Mouse (Mus musculus) neural tube, embryonic 15.5 days (tissue): ENCODE measurements around the gene Etv1. TPM values are rescaled to one million over a fixed set of nuclear protein-coding genes. Genes with fewer than 3 reads are reported as not detected.

Experiments
- ATAC-seq: fragments of 200-750 bp; cut with Nextera tagmentation; 2 replicates; pipeline ENCODE4 v1.8.0; 2017; ENCODE audit warnings: mild to moderate bottlenecking, moderate TSS enrichment, moderate library complexity; ENCODE audit not compliant: low FRiP score
- H3K27ac ChIP-seq: fragments of 300-500 bp; sonication (generic); replicated peaks from 2 replicates; pipeline ENCODE4 v1.5.1; 2015; ENCODE audit warnings: mild to moderate bottlenecking, inconsistent platforms
- H3K27me3 ChIP-seq: fragments of 300-500 bp; sonication (generic); replicated peaks from 2 replicates; pipeline ENCODE4 v1.6.1; 2015; ENCODE audit warnings: inconsistent platforms
- H3K36me3 ChIP-seq: fragments of 300-500 bp; sonication (generic); 2 replicates; pipeline ENCODE4 v1.6.1; 2015; ENCODE audit warnings: inconsistent platforms
- H3K4me1 ChIP-seq: fragments of 300-500 bp; sonication (generic); 2 replicates; pipeline ENCODE4 v1.6.1; 2015; ENCODE audit warnings: inconsistent platforms
- H3K4me2 ChIP-seq: fragments of 300-500 bp; sonication (generic); 2 replicates; pipeline ENCODE4 v1.6.1; 2015; ENCODE audit warnings: inconsistent platforms, mild to moderate bottlenecking, moderate library complexity
- H3K4me3 ChIP-seq: fragments of 300-500 bp; sonication (generic); replicated peaks from 2 replicates; pipeline ENCODE4 v1.5.1; 2015; ENCODE audit warnings: mild to moderate bottlenecking, inconsistent platforms
- H3K9ac ChIP-seq: fragments of 300-500 bp; sonication (generic); replicated peaks from 2 replicates; pipeline ENCODE4 v1.6.1; 2015; ENCODE audit warnings: mild to moderate bottlenecking, inconsistent platforms
- H3K9me3 ChIP-seq: fragments of 300-500 bp; sonication (generic); replicated peaks from 2 replicates; pipeline ENCODE4 v1.6.1; 2016; ENCODE audit warnings: inconsistent platforms
- WGBS: fragments of 180-500 bp; shearing (Covaris S2); methylation state at CpG from one replicate; pipeline ENCODE4 v1.1.7; 2015; ENCODE audit warnings: mixed read lengths; 5-methylcytosine and 5-hydroxymethylcytosine counted together
- polyA plus RNA-seq: library from polyadenylated mRNA; unstranded; fragments of >200 nt; fragmentation: Nextera tagmentation; extraction: Ambion mirVana; gene quantifications from 2 replicates; pipeline ENCODE4 v1.2.1, GENCODE M21; 2015

Etv1 gene
- polyA plus RNA-seq, 1 experiment from 2014 or later: 22.7 TPM

DNA sequence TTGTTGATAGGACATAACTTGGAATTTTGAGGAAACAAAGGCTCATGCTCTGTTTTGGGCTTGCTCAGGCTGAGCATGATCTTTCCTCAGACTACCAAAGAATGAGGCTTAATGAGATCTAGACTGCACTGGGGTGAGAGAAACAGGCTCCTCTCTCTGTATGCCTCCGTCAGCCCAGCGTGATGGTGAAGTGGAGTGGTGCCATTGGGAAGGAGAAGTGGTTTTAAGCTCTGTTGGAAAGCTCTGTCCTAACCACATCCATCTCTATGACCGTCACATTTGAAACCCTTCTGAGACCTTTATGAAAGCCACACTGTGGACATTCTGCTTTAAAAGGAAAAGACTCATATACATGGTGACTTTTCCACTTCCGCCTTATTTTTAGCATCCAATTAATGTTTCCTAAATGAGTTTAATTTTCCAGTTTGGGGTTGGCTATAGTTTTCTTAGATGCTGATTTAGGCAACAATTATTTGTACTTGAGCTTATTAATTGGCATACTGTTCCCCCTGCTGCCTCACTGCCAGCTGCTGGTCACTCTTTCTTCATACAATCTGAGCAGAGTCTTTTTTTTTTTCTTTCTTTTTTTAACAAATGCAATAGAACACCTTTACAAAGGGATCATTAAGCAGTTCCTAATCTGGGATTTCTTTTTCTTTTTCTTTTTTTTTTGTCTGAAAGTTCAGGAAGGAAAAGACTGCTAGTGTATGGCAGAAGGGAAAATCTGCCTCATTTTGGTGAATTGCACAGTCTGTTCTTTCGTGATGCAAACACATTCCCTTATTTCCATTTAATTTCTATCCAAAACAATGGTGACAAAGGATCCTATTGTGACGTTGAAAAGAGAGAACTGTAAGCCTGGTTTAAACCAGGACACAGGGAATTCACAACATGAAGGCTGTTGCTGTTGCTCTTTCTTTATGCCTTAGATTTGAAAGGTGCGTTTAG is 81.3 kb downstream of the Etv1 start:
- Histone ChIP-seq H3K4me3 (no peak overlapping the region), H3K4me2 (no peak overlapping the region), H3K9me3 (no peaks in the 10 kb centered on the region), H3K4me1 (no peaks in the 10 kb centered on the region), H3K27me3 (no peaks in the 10 kb centered on the region), H3K36me3 (no peaks in the 10 kb centered on the region), H3K9ac (no peak overlapping the region), H3K27ac (no peak overlapping the region)
- 64% methylated on average over 7 of the region's 7 CpGs for WGBS
- ATAC-seq: no peak

- Histone ChIP-seq H3K27ac (no peak overlapping the region), H3K4me2 (no peak overlapping the region), H3K9me3 (no peaks in the 10 kb centered on the region), H3K4me3 (no peak overlapping the region), H3K4me1 (no peaks in the 10 kb centered on the region), H3K36me3 (no peaks in the 10 kb centered on the region), H3K9ac (no peak overlapping the region), H3K27me3 (no peaks in the 10 kb centered on the region)
- WGBS: 89% methylated on average over 4 of the region's 4 CpGs
- ATAC-seq: no peak
Measured at GRCm38 (mm10) chr12:38863395-38863794, 84.2 kb downstream of the Etv1 start.

GRCm38 (mm10) chr12:38863982-38864828 is 85.0 kb downstream of the Etv1 start:
- Histone ChIP-seq H3K4me2 (no peak overlapping the region), H3K4me1 (no peaks in the 10 kb centered on the region), H3K27me3 (no peaks in the 10 kb centered on the region), H3K9me3 (no peaks in the 10 kb centered on the region), H3K4me3 (no peak overlapping the region), H3K27ac (no peak overlapping the region), H3K9ac (no peak overlapping the region), H3K36me3 (no peaks in the 10 kb centered on the region)
- no peak for ATAC-seq
- 62% methylated on average over 3 of the region's 3 CpGs for WGBS

GRCm38 (mm10) chr12:38874470-38874995 is 95.4 kb downstream of the Etv1 start:
- Histone ChIP-seq H3K9me3 (no peaks in the 10 kb centered on the region), H3K27me3 (no peaks in the 10 kb centered on the region), H3K4me1 (no peaks in the 10 kb centered on the region), H3K4me2 (no peak overlapping the region), H3K9ac (no peak overlapping the region), H3K4me3 (no peak overlapping the region), H3K36me3 (no peaks in the 10 kb centered on the region), H3K27ac (no peak overlapping the region)
- no peak for ATAC-seq

- H3K36me3 ChIP-seq: no peaks in the 10 kb centered on the region
- WGBS: 86% methylated on average over 3 of the region's 3 CpGs
- H3K27me3 ChIP-seq: no peaks in the 10 kb centered on the region
- no peaks in the 10 kb centered on the region for H3K9me3 ChIP-seq
- no peak for ATAC-seq
- H3K9ac ChIP-seq: no peak overlapping the region
- H3K4me2 ChIP-seq: no peak overlapping the region
- no peak overlapping the region for H3K27ac ChIP-seq
- H3K4me1 ChIP-seq: no peaks in the 10 kb centered on the region
- no peak overlapping the region for H3K4me3 ChIP-seq
Measured at GRCm38 (mm10) chr12:38904516-38904915, 125.3 kb downstream of the Etv1 start.

GRCm38 (mm10) chr12:38906314-38906713 is 127.1 kb downstream of the Etv1 start:
- no peak for ATAC-seq
- no peak overlapping the region for H3K4me2 ChIP-seq
- no peaks in the 10 kb centered on the region for H3K27me3 ChIP-seq
- H3K4me1 ChIP-seq: no peaks in the 10 kb centered on the region
- no peaks in the 10 kb centered on the region for H3K9me3 ChIP-seq
- H3K36me3 ChIP-seq: no peaks in the 10 kb centered on the region
- no peak overlapping the region for H3K27ac ChIP-seq
- H3K4me3 ChIP-seq: no peak overlapping the region
- WGBS: 95% methylated on average over 6 of the region's 6 CpGs
- H3K9ac ChIP-seq: no peak overlapping the region

GRCm38 (mm10) chr12:38906812-38907211 is 127.6 kb downstream of the Etv1 start:
- ATAC-seq: no peak
- Histone ChIP-seq H3K4me2 (no peak overlapping the region), H3K36me3 (no peaks in the 10 kb centered on the region), H3K27ac (no peak overlapping the region), H3K9ac (no peak overlapping the region), H3K27me3 (no peaks in the 10 kb centered on the region), H3K4me1 (no peaks in the 10 kb centered on the region), H3K4me3 (no peak overlapping the region), H3K9me3 (no peaks in the 10 kb centered on the region)
- WGBS: 72% methylated on average over 9 of the region's 9 CpGs

DNA sequence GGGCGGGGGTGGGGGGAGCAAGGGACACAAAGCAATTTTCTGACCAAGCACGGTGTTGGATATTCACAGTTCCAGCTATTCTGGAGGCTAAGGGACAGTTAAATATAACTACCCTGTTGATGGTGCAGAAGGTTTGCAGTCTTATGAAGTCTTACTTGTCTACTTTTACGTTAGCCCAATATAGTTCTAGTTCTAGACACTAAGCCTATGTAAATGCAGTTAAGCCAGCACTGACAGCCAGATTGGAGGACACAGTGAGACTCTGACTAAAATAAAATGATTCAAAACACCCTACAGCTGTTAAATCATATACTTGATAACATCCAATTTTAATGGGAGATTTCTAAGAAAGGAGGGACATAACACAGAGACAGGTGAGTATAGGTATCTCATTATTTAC is 129.8 kb downstream of the Etv1 start:
- no peaks in the 10 kb centered on the region for H3K36me3 ChIP-seq
- no peaks in the 10 kb centered on the region for H3K9me3 ChIP-seq
- H3K27ac ChIP-seq: no peak overlapping the region
- WGBS: 97% methylated on average over 3 of the region's 3 CpGs
- no peaks in the 10 kb centered on the region for H3K27me3 ChIP-seq
- no peaks in the 10 kb centered on the region for H3K4me1 ChIP-seq
- no peak overlapping the region for H3K4me3 ChIP-seq
- no peak overlapping the region for H3K9ac ChIP-seq
- ATAC-seq: no peak
- no peak overlapping the region for H3K4me2 ChIP-seq
